Mouse (Mus musculus) stomach, postnatal 0 days (tissue): ENCODE measurements around the gene Spg7. TPM values are rescaled to one million over a fixed set of nuclear protein-coding genes. Genes with fewer than 3 reads are reported as not detected.

Source experiments
- ATAC-seq: fragments of 200-750 bp; cut with Nextera tagmentation; 2 replicates; pipeline ENCODE4 v1.8.0; 2017; ENCODE audit not compliant: low FRiP score, low TSS enrichment
- DNase-seq: peaks from one replicate; pipeline ENCODE4 v3.0.0-alpha.2; 2016; ENCODE audit warnings: low spot score
- H3K27ac ChIP-seq: fragments of 300-500 bp; sonication (generic); replicated peaks from 2 replicates; pipeline ENCODE4 v1.5.1; 2014; ENCODE audit warnings: mild to moderate bottlenecking, control low read depth
- H3K27me3 ChIP-seq: fragments of 300-500 bp; sonication (generic); 2 replicates; pipeline ENCODE4 v1.6.1; 2014; ENCODE audit warnings: low read length; ENCODE audit not compliant: control insufficient read depth, insufficient read depth
- H3K36me3 ChIP-seq: fragments of 300-500 bp; sonication (generic); 2 replicates; pipeline ENCODE4 v1.6.1; 2014; ENCODE audit warnings: low read length, mixed read lengths; ENCODE audit not compliant: control insufficient read depth, insufficient read depth
- H3K4me1 ChIP-seq: fragments of 300-500 bp; sonication (generic); replicated peaks from 2 replicates; pipeline ENCODE4 v1.6.1; 2014; ENCODE audit warnings: antibody characterized with exemption; ENCODE audit not compliant: control insufficient read depth, insufficient read depth
- H3K4me2 ChIP-seq: fragments of 300-500 bp; sonication (generic); replicated peaks from 2 replicates; pipeline ENCODE4 v1.6.1; 2014; ENCODE audit warnings: low read depth, mild to moderate bottlenecking, control low read depth, moderate library complexity
- H3K4me3 ChIP-seq: fragments of 300-500 bp; sonication (generic); 2 replicates; pipeline ENCODE4 v1.5.1; 2014; ENCODE audit warnings: low read depth, low read length, control low read depth
- H3K9ac ChIP-seq: fragments of 300-500 bp; sonication (generic); 2 replicates; pipeline ENCODE4 v1.6.1; 2014; ENCODE audit warnings: mild to moderate bottlenecking, low read length, control low read depth, mixed read lengths
- H3K9me3 ChIP-seq: fragments of 300-500 bp; sonication (generic); 2 replicates; pipeline ENCODE4 v1.6.1; 2016; ENCODE audit warnings: low read length; ENCODE audit not compliant: control insufficient read depth
- CTCF ChIP-seq: IDR thresholded peaks from 2 replicates; pipeline ENCODE4 v1.5.1; 2016; ENCODE audit warnings: antibody characterized with exemption, low read depth, mild to moderate bottlenecking, moderate library complexity
- EP300 ChIP-seq: optimal IDR thresholded peaks from 2 replicates; pipeline ENCODE3; 2016; ENCODE audit warnings: antibody characterized with exemption
- WGBS: fragments of 180-500 bp; shearing (Covaris S2); extraction: QIAGEN DNeasy Blood & Tissue Kit; methylation state at CpG from one replicate; pipeline ENCODE4 v1.1.7; 2014; 5-methylcytosine and 5-hydroxymethylcytosine counted together
- polyA plus RNA-seq: library from polyadenylated mRNA; unstranded; fragments of >200 nt; fragmentation: Nextera tagmentation; extraction: Ambion mirVana; gene quantifications from 2 replicates; pipeline ENCODE4 v1.2.1, GENCODE M21; 2015

The Spg7 gene
- polyA plus RNA-seq, 1 experiment from 2014 or later: 29.6 TPM

- TF ChIP-seq CTCF (no peak), EP300 (no peak)
- no peak overlapping the region for H3K4me2 ChIP-seq
- H3K4me1 ChIP-seq: peaks cover 4% of the 10 kb centered on the region; the same call in 1 of the 2 replicates
- no peaks in the 10 kb centered on the region for H3K36me3 ChIP-seq
- ATAC-seq (no peak), DNase-seq (no peak)
- no peaks in the 10 kb centered on the region for H3K27me3 ChIP-seq
- H3K27ac ChIP-seq: no peak overlapping the region
- no peak overlapping the region for H3K9ac ChIP-seq
- H3K4me3 ChIP-seq: no peak overlapping the region
- H3K9me3 ChIP-seq: no peaks in the 10 kb centered on the region
- WGBS: 88% methylated on average over 11 of the region's 11 CpGs
These were observed 71.5 kb downstream of the Spg7 start for GRCm38 (mm10) chr8:123134149-123134713.

- H3K9me3 ChIP-seq: no peaks in the 10 kb centered on the region
- H3K36me3 ChIP-seq: no peaks in the 10 kb centered on the region
- H3K4me3 ChIP-seq: no peak overlapping the region
- peak overlapping the region; percentile 49; the same call in 1 of the 2 replicates for H3K27ac ChIP-seq
- H3K27me3 ChIP-seq: no peaks in the 10 kb centered on the region
- ATAC-seq: no peak
- H3K4me1 ChIP-seq: peaks cover 4% of the 10 kb centered on the region; the same call in 1 of the 2 replicates
- whole genome bisulfite sequencing: 24% methylated on average over 7 of the region's 7 CpGs
- no peak overlapping the region for H3K4me2 ChIP-seq
- DNase-seq: no peak
- 0 out of 2 replicates have a peak overlapping the region, but pooled peaks have one; percentile 4 for H3K9ac ChIP-seq
- TF ChIP-seq EP300: no peak
- no peak for TF ChIP-seq CTCF
These were observed 72.7 kb downstream of the Spg7 start for GRCm38 (mm10) chr8:123135406-123135805.

- DNase-seq (no peak), ATAC-seq (no peak)
- Histone ChIP-seq H3K36me3 (no peaks in the 10 kb centered on the region), H3K9ac (0 out of 2 replicates have a peak overlapping the region, but pooled peaks have one; percentile 4), H3K4me3 (no peak overlapping the region), H3K4me2 (no peak overlapping the region), H3K27ac (peak overlapping the region; percentile 49; the same call in 1 of the 2 replicates), H3K4me1 (peaks cover 4% of the 10 kb centered on the region; the same call in 1 of the 2 replicates), H3K9me3 (no peaks in the 10 kb centered on the region), H3K27me3 (no peaks in the 10 kb centered on the region)
- WGBS: 49% methylated on average over 9 of the region's 9 CpGs
- TF ChIP-seq CTCF (no peak), EP300 (no peak)
These were observed 73.1 kb downstream of the Spg7 start for GRCm38 (mm10) chr8:123135806-123136205.

DNA sequence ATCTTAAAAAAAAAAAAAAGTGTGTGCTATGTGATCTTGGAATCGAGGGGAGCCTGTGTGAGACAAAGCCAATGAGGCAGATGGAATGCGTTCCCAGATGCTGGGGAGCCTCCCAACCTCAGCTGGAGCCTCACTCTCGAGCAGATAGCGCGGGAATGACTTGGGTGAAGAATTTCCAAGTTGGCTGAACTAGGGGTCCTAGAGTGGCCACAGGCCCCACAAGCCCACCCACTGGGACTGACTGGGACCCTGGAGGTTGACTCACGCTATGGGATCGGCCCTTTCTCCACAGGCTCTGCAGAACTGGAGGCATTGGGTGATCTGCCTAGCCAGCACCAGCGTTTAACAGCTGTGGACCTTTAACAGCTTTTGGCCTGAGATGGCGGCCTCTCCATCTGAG is 73.5 kb downstream of the Spg7 start:
- Histone ChIP-seq H3K9ac (no peak overlapping the region), H3K36me3 (no peaks in the 10 kb centered on the region), H3K9me3 (no peaks in the 10 kb centered on the region), H3K4me1 (peaks cover 4% of the 10 kb centered on the region; the same call in 1 of the 2 replicates), H3K4me2 (no peak overlapping the region), H3K4me3 (no peak overlapping the region), H3K27me3 (no peaks in the 10 kb centered on the region), H3K27ac (0 out of 2 replicates have a peak overlapping the region, but pooled peaks have one; percentile 31)
- ATAC-seq (no peak), DNase-seq (no peak)
- WGBS: 78% methylated on average over 9 of the region's 9 CpGs
- no peak for TF ChIP-seq CTCF
- TF ChIP-seq EP300: no peak

DNA sequence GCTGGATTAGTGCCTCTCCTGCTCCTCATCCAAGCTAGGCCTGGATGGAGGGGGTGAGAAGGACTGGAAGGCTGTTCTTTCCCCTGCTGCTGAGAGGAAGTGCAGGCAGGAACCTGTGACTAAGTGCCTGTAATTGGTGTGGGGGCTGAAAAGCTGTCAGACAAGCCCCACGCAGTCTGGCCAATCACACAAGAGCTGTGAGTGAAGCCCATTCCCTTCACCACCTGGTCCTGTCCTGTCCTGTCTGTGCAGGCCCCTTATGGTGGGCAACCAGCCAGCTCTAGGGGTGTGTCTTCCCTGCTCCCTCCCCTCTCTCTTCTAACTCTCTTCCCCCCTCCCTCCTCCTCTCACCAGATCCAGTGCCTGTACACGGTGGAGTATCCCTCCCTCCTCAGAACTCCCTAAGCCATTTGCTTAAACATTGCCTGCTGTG is 74.9 kb downstream of the Spg7 start:
- peak; percentile 67 for DNase-seq
- peak overlapping the region; percentile 81 for H3K27ac ChIP-seq
- WGBS: 9% methylated on average over 2 of the region's 2 CpGs

DNA sequence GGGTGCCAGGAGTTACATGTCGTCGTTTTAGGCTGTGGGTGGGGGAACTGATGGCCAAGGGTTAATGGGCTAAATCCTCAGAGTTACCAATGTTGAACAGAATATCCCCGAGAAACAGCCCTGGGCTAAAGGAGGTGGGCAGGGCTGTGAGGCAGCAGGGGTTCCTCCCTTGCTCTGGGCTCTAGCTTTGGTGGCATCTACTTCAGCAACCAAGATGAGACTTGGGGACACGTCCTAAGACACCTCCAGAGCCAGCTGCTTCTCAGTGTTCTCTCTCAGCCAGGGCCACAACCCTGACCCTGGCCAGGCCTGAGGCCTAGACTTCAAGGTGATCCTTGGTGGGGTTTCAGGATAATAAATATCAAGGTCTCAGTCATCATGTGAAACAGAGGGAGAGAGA is 76.0 kb downstream of the Spg7 start:
- TF ChIP-seq EP300 (no peak), CTCF (no peak)
- H3K4me2 ChIP-seq: no peak overlapping the region
- WGBS: 59% methylated on average over 4 of the region's 4 CpGs
- no peak overlapping the region for H3K9ac ChIP-seq
- no peaks in the 10 kb centered on the region for H3K36me3 ChIP-seq
- H3K4me1 ChIP-seq: peaks cover 9% of the 10 kb centered on the region; the same call in 1 of the 2 replicates
- no peak overlapping the region for H3K4me3 ChIP-seq
- no peaks in the 10 kb centered on the region for H3K27me3 ChIP-seq
- H3K27ac ChIP-seq: peak overlapping the region; percentile 81
- DNase-seq (no peak), ATAC-seq (no peak)
- no peaks in the 10 kb centered on the region for H3K9me3 ChIP-seq

More for the DNA sequence above, 74.9 kb downstream of the Spg7 start:
- no peaks in the 10 kb centered on the region for H3K9me3 ChIP-seq
- TF ChIP-seq CTCF (no peak), EP300 (no peak)
- ATAC-seq: peak; percentile 80
- H3K36me3 ChIP-seq: no peaks in the 10 kb centered on the region
- peaks cover 7% of the 10 kb centered on the region; the same call in 1 of the 2 replicates for H3K4me1 ChIP-seq
- no peak overlapping the region for H3K4me3 ChIP-seq
- H3K4me2 ChIP-seq: no peak overlapping the region
- H3K27me3 ChIP-seq: no peaks in the 10 kb centered on the region
- no peak overlapping the region; the same call in 1 of the 2 replicates for H3K9ac ChIP-seq
